Mouse (Mus musculus): ENCODE data around the gene Wnt5a.

Wnt5a gene

DNA sequence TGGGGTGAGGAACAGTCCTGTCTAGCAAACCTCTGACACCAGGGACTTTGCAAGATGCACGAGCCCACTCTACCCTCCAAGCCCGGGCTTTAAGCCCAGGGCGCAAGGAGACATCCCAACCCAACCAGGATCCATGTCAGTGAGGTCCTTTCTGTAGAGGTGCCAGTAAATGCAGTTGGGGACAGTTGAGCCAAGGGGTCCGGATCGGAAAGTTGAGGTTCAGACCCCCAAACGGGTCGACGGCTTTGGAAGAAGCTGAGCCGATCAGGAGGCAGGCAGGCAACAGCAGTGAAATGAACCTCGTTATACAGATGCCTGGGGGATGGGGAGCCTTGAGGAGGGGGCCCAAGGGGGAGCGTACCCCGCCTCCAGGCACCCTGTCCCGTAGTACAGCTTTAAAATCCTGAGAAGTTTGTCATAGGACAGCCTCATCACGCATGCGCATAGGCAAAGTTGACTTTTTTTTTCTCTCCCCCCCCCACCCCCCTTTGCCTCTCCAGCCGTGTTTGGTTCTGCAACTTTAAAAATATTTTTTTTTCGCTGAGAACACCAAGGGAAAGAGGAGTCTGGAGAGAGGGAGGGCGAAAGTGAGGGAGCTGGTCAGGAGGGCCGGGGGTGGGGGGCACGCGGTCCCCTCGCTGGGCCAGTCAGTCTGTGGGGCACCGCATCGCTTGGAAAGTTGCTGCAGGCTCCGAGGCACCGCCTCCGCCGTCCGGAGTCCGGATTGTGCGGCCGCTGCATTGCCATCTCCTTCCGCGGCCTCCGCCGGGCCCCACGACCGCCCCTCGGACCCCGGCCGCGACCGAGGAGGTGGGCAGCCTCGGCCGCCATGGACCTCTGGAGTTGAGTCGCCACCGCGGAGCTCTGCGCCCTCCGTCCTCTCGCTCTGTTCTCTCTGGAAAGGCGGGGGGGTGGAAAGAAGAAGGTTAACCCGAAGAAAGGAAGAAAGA, at the start of gene Wnt5a:
Gene Wnt5a, plus strand, starts transcription at position 650 of the 950 bp plus-strand sequence.
- DNase-seq (ENCODE audit: low read depth, low spot score) = no peak

DNA sequence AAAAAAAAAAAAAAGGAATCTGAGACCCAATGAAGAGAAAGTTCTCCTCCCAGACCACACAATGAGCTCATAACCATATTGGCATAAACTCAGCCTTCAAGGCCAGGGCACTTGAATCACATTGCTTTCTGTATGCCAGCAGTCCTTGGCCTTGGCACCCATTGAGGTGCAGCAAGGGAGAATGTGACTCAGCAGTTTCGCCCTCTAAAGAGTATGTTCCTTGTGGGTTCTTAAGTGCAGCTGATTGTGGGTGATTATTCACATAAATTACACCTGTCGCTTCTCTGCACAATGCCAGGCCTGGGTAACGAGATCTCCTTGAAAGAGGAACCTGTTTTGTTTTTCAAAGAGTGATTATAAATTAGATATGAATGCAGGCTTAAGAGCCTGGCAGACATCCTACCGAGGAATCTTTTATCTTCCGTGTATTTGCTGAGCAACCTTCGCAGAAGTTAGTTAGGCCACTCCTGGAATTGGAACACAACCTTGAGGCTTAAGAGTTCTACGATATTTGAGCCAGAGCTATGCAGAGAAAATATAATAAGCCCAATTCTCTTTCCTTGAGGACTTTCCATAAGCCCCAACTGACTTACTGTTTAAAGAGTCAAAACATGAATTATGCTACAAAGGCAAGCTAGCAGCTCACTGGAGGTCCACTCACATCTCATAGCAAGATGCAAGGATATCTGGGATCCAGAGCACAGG, 48.0 kb upstream of the Wnt5a start:
- no peak for DNase-seq (ENCODE audit: low read depth, low spot score)

DNA sequence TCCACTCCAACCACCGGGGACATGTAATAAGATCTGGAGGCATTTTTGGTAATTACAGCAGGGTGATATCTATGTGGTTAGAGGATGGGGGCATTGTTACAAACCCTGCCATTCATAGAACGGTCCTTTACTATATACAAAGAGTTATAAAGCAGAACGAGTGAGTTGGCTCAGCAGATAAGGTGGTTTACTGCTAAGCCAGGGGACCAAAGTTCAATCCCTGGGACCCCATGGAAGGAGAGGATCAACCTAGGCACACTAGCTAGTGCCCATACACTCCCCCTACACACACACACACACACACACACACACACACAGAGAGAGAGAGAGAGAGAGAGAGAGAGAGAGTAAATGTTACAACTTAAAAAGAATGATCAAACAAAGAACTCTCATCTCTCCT, 47.1 kb upstream of the Wnt5a start:
- DNase-seq (ENCODE audit: low read depth, low spot score) = no peak

GRCm38 (mm10) chr14:28467956-28468355, 36.6 kb upstream of the Wnt5a start:
- no peak for DNase-seq (ENCODE audit: low read depth, low spot score)

- no peak for DNase-seq (ENCODE audit: low read depth, low spot score)
Observed at GRCm38 (mm10) chr14:28469696-28470095, 34.9 kb upstream of the Wnt5a start.

- DNase-seq (ENCODE audit: low read depth, low spot score) = no peak
Observed at GRCm38 (mm10) chr14:28470212-28470611, 34.3 kb upstream of the Wnt5a start.

DNA sequence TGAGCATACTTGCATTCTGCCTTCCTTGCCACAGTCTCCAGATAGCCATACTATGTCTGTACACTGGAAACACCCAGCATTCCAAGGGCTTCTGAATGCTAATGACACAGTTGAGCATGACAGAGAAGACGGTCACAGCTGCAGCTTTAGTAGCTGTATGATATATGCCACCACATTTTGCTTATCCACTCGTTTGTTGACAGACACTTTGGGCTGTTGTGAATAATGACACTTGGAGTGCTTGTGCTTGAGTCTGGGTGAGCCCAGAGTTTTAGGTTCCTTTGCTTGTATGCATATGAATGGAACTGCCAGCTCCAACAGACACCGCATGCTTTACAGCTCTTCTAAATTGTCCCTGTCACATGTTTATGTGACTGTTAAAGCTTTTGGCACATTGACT, 29.5 kb upstream of the Wnt5a start:
- DNase-seq (ENCODE audit: low read depth, low spot score) = no peak

DNA sequence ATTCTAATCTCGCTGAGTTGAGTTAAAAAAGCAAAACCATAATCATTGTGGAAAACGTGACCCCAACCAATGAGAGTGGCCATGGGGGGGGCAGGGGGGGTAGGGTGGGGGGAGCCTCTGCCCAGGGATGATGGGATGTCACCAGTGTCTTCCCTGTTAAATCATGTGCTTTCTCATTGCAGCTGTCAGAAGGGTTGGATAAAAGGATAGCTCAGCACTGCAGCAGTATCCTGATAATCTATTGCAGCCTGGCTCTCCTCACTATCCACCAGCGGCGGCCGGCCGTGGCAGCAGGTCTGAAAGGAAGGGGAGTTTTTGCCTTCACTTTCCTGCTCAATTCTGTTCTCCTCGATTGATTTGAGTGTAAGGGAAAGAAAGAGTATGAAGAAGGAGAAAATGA, 29.1 kb upstream of the Wnt5a start:
- DNase-seq (ENCODE audit: low read depth, low spot score) = no peak

DNA sequence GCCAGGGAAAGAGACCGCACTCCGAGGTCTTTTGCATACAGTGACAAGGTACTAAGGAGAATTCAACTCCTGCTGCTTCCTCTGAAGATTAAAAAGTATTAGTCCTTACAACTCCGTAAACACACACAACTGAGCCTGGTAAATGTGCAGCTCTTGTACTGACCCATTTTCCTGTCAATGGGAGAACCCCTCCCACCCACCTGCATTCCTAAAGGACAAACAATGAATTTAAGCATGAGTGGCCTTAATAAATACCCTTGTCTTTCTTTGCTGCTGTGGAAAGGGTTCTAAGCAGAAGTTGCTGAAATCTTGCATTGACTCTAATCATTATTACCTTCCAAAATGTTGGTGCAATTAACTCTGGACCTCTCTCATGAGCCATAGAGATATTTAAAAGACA, 27.8 kb upstream of the Wnt5a start:
- no peak for DNase-seq (ENCODE audit: low read depth, low spot score)

GRCm38 (mm10) chr14:28480866-28481265, 23.7 kb upstream of the Wnt5a start:
- no peak for DNase-seq (ENCODE audit: low read depth, low spot score)

DNA sequence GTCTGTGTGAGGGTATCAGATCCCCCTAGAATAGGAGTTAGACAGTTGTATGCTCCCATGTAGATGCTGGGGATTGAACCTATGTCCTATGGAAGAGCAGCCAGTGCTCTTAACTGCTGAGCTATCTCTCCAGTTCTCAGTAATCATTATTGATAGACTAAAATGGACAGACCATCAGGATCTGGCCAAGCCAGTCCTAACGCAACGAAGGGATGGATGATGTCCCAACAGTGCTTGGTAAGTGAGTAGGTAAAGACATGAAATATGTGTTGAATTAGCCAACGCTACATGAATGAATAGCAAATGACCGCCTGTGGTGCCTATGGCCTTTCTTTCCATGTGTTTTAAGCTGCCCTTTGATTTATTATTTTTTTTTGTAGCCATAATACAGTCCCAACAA, 10.7 kb upstream of the Wnt5a start:
- DNase-seq (ENCODE audit: low read depth, low spot score) = no peak

DNA sequence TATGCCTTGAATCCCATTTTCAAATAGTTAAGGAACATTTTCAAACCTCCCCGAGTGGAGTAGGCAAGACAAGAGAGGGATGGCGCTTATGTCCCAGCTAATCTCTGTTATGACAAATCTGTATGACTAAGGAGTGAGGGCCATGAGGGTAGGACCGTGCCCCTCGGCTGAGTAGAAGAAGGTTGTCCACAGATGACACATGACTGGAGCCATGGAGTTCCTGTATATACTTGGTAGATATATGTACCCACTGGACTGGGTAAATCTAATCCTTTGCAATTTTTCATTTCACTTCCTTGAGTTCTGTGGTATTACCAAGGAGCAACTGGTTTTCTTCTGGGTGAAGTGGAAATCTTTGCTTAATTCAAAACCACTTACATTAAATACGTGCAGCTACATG, 10.3 kb upstream of the Wnt5a start:
- DNase-seq (ENCODE audit: low read depth, low spot score) = no peak

DNA sequence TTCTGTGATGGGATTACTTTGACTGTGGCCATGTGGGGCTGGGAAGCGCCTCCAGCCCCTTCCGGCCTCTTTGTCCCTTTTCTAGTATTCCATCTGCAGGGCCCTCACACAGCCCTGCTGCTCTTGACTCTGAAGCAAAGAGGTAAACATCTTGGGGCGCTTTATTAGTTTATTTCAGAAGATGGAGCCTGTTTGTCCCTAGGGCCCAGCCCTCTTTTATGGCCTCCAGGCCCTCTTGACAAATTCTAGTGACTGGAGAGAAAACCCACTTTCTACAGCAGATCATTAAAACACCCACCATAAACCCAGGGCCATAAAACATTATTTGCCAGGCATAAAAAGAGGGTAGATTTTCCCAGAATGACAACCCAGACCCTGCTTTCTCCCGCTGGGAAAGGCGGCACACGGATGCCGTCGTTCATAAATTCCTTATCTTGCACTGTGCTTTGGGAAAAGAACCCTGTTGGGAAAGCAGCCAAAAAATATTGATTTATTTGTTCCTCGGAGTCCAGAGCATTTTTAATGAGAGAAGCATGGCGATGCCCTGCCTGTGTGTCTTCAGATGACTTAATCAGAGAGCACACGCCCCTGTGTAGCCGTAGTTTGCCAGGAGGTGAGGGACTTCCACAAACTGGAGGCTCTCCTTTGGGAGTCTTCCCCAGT, 3.2 kb upstream of the Wnt5a start:
- DNase-seq (ENCODE audit: low read depth, low spot score) = no peak

DNA sequence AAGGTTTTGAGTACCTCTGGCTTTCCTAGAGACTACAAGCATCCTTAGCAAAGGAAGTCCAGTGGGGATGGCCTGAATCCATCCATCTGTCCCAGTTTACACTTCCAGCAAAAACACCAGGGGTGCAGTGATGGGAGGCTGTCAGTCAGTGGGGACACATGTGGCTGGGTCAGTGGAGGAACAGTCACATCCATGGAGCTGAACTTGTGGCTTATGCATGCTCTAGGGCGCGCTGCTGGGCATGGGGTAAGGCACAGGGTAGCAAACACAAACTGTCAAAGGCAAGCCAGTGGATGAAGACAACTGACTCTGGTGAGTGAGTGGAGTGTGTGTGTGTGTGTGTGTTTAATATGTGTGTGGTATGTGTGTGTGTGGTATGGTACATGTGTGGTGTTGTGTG, 1.3 kb upstream of the Wnt5a start:
- no peak for DNase-seq (ENCODE audit: low read depth, low spot score)

GRCm38 (mm10) chr14:28505051-28505585, 568 bp downstream of the Wnt5a start:
- DNase-seq (ENCODE audit: low read depth, low spot score) = no peak

- DNase-seq (ENCODE audit: low read depth, low spot score) = no peak
Observed at GRCm38 (mm10) chr14:28505586-28506375, 1.2 kb downstream of the Wnt5a start.

- no peak for DNase-seq (ENCODE audit: low read depth, low spot score)
Observed at GRCm38 (mm10) chr14:28506376-28506831, 1.9 kb downstream of the Wnt5a start.

DNA sequence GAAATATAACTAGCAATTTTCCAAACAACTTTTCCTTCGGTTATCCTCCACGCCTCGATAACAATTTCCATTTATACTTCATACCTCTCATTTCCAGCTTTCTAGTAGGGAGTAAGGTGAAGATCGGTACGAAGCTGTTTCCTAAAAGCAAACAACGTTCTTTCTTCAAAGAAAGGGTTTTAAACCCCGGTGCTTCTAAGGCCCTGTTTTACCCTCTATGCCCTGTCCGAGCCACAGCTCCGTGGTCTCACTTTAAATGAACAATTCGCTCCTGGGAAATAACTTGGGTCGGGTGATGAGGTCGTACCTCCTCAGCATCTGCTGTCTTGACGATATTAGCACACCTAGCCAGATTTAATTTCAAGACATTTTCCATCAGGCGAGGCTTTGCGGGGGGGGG, 2.5 kb downstream of the Wnt5a start:
- DNase-seq (ENCODE audit: low read depth, low spot score) = no peak

DNA sequence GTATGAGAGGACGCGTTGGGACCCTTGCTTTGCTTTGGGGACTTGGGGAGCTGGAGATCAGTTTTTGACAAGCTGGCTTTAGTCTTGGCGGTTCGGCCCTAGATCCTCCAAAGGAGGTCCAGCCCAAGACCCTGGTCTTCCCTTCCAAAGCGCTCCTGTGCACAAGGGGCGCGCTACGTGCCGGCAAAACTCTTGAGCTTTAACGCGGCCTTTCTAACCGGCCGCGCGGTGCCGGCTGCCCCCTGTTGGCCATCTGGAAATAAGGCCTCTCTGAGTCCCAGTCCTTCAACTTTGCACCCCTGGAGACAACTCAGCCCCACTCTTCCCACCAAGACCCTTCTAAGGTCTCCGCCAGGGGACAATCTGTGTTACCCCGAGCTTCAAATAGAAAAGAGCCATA, 2.9 kb downstream of the Wnt5a start:
- DNase-seq (ENCODE audit: low read depth, low spot score) = no peak

DNA sequence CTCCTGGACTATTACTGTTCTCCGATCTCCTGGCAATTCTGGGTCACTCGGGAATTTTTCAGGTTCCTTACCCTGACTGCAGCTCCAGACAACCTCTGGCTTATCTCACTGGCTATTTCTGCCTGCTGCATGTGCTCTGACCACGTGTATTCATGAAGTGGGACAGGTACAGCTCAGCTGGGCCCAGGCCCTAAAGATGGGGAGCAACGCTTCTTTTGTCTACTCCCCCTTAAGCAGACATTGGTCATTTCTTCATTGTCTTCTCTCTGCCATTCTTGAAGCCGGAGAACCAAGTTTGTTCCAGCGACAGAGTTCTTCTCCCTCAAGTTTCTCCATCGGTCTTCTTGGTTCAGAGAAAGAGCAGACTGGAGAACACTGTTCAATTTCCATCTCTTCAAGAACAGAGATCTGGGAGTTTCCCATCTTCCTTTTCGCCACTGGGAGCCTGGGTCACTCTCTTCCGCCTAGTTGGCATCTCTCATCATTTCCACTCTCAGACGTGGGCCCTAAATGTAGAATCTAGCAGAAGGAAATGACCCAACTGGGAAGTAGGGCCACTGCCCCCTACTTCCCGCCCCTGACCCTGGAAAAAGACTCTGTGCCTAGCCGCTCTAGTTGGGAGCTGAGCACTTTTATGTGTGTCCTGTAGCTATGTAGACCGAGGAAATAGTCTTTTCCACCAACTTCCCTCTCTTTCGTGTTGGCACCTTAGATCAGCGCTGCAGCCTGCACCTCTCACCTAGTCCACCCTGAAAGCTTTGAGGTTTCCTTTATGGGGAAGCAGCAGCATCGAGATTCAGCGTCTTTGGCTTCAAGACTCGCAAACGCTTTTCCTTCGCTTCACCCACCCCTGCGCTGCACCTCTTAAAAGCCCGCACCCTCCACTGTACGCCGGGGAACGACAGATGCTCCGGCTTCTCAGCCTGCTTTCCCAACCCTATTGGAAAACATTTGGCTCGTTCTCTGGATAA, 4.0 kb downstream of the Wnt5a start:
- DNase-seq (ENCODE audit: low read depth, low spot score) = no peak

All from c-Kit-negative CD71-positive TER-119-positive erythroid progenitor cells, embryonic 14.5 days (primary cell).